Mouse (Mus musculus) intestine, postnatal 0 days (tissue): ENCODE data around the gene Pdcd5. TPM values are rescaled to one million over a fixed set of nuclear protein-coding genes. Genes with fewer than 3 reads are reported as not detected.

Source experiments
- ATAC-seq: fragments of 200-750 bp; cut with Nextera tagmentation; 2 replicates; pipeline ENCODE4 v1.8.0; 2017; ENCODE audit warnings: mild to moderate bottlenecking, moderate TSS enrichment, moderate library complexity
- H3K27ac ChIP-seq: fragments of 300-500 bp; sonication (generic); 2 replicates; pipeline ENCODE4 v1.5.1; 2014; ENCODE audit warnings: mild to moderate bottlenecking, low read depth, low read length, moderate library complexity
- H3K27me3 ChIP-seq: fragments of 300-500 bp; sonication (generic); replicated peaks from 2 replicates; pipeline ENCODE4 v1.6.1; 2014; ENCODE audit warnings: low read length, mixed read lengths; ENCODE audit not compliant: control insufficient read depth, insufficient read depth
- H3K36me3 ChIP-seq: fragments of 300-500 bp; sonication (generic); 2 replicates; pipeline ENCODE4 v1.6.1; 2014; ENCODE audit warnings: mild to moderate bottlenecking, moderate library complexity; ENCODE audit not compliant: control insufficient read depth, insufficient read depth
- H3K4me1 ChIP-seq: fragments of 300-500 bp; sonication (generic); replicated peaks from 2 replicates; pipeline ENCODE4 v1.6.1; 2014; ENCODE audit warnings: antibody characterized with exemption, low read length, mixed read lengths; ENCODE audit not compliant: control insufficient read depth, insufficient read depth
- H3K4me2 ChIP-seq: fragments of 300-500 bp; sonication (generic); replicated peaks from 2 replicates; pipeline ENCODE4 v1.6.1; 2014; ENCODE audit warnings: low read depth, mild to moderate bottlenecking, moderate library complexity
- H3K4me3 ChIP-seq: fragments of 300-500 bp; sonication (generic); 2 replicates; pipeline ENCODE4 v1.5.1; 2014; ENCODE audit warnings: low read depth, low read length
- H3K9ac ChIP-seq: fragments of 300-500 bp; sonication (generic); 2 replicates; pipeline ENCODE4 v1.6.1; 2014; ENCODE audit warnings: mild to moderate bottlenecking, low read depth, low read length
- H3K9me3 ChIP-seq: fragments of 300-500 bp; sonication (generic); 2 replicates; pipeline ENCODE4 v1.6.1; 2016; ENCODE audit warnings: mixed run types; ENCODE audit not compliant: control insufficient read depth
- CTCF ChIP-seq: sonication (generic); IDR thresholded peaks from 2 replicates; pipeline ENCODE4 v1.5.1; 2016; ENCODE audit warnings: low read depth, mild to moderate bottlenecking, control low read depth, antibody characterized with exemption, moderate library complexity
- WGBS: fragments of 180-500 bp; shearing (Covaris S2); extraction: QIAGEN DNeasy Blood & Tissue Kit; methylation state at CpG from one replicate; pipeline ENCODE4 v1.1.7; 2014; 5-methylcytosine and 5-hydroxymethylcytosine counted together
- polyA plus RNA-seq: library from polyadenylated mRNA; unstranded; fragments of >200 nt; fragmentation: Nextera tagmentation; extraction: Ambion mirVana; gene quantifications from 2 replicates; pipeline ENCODE4 v1.2.1, GENCODE M21; 2015

Pdcd5 gene
- polyA plus RNA-seq, 1 experiment from 2014 or later, result 169 TPM

DNA sequence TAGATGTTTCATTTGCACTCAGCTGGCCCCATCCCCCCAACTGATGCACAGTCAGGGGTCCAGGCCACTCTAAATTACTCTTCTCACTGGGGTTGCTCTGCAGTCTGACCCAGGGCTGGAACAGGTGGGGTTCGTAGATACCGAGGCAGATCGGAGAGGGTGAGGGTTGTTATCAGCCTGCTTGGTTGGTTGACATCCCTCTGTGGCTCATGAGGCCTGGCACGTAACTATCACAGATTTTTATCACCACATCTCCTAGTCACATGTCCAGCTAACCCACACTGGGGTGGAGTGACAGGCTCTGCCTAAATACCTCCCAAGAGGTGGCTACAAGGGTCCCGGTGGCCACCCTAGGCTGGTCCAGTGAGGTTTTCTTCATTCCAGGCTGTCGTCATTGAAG is 46.2 kb downstream of the Pdcd5 start:
- H3K4me2 ChIP-seq, result no peak overlapping the region
- H3K9ac ChIP-seq, result no peak overlapping the region
- no peak for TF ChIP-seq CTCF
- 85% methylated on average over 6 of the region's 6 CpGs for WGBS
- no peak overlapping the region for H3K27ac ChIP-seq
- no peaks in the 10 kb centered on the region for H3K4me1 ChIP-seq
- no peak overlapping the region for H3K4me3 ChIP-seq
- no peak for ATAC-seq
- H3K9me3 ChIP-seq, result no peaks in the 10 kb centered on the region
- H3K27me3 ChIP-seq, result no peaks in the 10 kb centered on the region
- H3K36me3 ChIP-seq, result peaks cover 26% of the 10 kb centered on the region

DNA sequence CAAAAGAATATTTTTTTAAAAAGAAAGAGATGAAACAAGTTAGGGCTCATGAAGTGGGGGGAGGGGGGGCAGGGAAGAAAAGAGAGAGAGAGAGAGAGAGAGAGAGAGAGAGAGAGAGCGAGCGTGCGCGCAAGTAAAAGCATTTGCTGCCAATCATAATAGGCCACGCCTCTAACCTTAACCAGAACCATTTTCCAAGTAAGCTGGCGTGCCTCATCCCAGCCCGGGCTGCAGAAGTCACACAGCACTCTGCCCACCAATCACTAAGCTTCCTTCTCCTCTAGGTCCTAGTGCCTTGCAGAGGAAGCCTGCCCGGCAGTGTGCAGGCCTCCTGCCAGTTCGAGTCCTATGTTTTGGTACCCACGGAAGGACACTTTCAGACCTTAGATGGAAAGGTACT is 47.3 kb downstream of the Pdcd5 start:
- WGBS, result 92% methylated on average over 10 of the region's 10 CpGs
- H3K9me3 ChIP-seq, result no peaks in the 10 kb centered on the region
- no peak for ATAC-seq
- no peaks in the 10 kb centered on the region for H3K4me1 ChIP-seq
- peaks cover 35% of the 10 kb centered on the region for H3K36me3 ChIP-seq
- no peak for TF ChIP-seq CTCF
- H3K27me3 ChIP-seq, result no peaks in the 10 kb centered on the region
- no peak overlapping the region for H3K4me3 ChIP-seq
- H3K4me2 ChIP-seq, result no peak overlapping the region
- no peak overlapping the region for H3K9ac ChIP-seq
- H3K27ac ChIP-seq, result no peak overlapping the region

DNA sequence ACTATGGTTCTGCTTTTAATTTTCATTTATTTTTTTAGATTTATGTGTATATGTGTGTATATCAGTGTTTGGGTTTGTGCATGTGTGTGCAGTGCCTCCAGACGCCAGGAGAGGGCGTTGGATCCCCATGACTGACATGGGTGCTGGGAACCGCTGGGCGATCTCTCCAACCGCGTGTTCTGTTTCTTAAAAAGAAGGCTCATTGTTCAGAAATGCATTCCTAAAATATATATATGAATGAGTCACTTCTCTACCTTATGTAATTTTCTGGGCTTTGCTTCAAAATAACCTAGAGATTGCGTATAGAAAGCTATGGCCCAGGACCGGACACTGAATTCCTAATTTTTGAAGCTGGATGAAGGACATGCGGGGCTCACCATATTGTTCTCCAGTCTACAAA is 47.8 kb downstream of the Pdcd5 start:
- 91% methylated on average over 9 of the region's 9 CpGs for WGBS

DNA sequence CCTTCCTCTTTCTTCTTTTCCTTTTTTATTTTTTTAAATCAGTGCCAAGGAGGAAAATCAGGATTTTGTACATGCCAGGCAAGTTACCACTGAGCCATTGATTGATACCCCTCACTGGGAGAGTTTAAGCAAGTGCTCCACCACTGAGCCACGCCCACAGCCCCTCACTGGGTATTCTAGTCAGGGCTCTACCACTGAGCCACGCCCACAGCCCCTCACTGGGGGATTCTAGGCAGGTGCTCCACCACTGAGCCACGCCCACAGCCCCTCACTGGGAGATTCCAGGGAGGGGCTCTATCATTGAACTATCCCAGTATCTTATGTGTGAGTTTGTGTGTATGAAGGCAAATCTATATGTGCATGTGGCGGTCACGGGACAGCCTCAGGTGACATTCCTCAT is 53.0 kb downstream of the Pdcd5 start:
- H3K4me3 ChIP-seq, result no peak overlapping the region
- no peak overlapping the region for H3K9ac ChIP-seq
- WGBS, result 91% methylated on average over 5 of the region's 5 CpGs
- no peaks in the 10 kb centered on the region for H3K9me3 ChIP-seq
- no peak for TF ChIP-seq CTCF
- H3K4me1 ChIP-seq, result no peaks in the 10 kb centered on the region
- H3K27ac ChIP-seq, result no peak overlapping the region
- H3K36me3 ChIP-seq, result peaks cover 42% of the 10 kb centered on the region
- no peaks in the 10 kb centered on the region for H3K27me3 ChIP-seq
- no peak for ATAC-seq
- H3K4me2 ChIP-seq, result no peak overlapping the region

More for the DNA sequence above, 47.8 kb downstream of the Pdcd5 start:
- no peak overlapping the region for H3K9ac ChIP-seq
- no peaks in the 10 kb centered on the region for H3K9me3 ChIP-seq
- H3K4me1 ChIP-seq, result no peaks in the 10 kb centered on the region
- no peak overlapping the region for H3K4me2 ChIP-seq
- H3K27ac ChIP-seq, result no peak overlapping the region
- peak; percentile 16; the same call in 1 of the 2 replicates for TF ChIP-seq CTCF
- no peak overlapping the region for H3K4me3 ChIP-seq
- H3K27me3 ChIP-seq, result no peaks in the 10 kb centered on the region
- H3K36me3 ChIP-seq, result peaks cover 35% of the 10 kb centered on the region
- ATAC-seq, result no peak

Other genes with a start within 250 kb of the Pdcd5 start
- 225 and 259 TPM in 2 replicates for gene Slc7a9, start 198.7 kb downstream of the Pdcd5 start, polyA plus RNA-seq
- gene Tdrd12, start 109.8 kb downstream of the Pdcd5 start, polyA plus RNA-seq, result 1.5 and 2.0 TPM in 2 replicates
- 81.1 and 87.4 TPM in 2 replicates for gene Nudt19, start 91.2 kb downstream of the Pdcd5 start, polyA plus RNA-seq
- 0.03 TPM in 2 replicates for gene Rgs9bp, start 61.9 kb downstream of the Pdcd5 start, polyA plus RNA-seq
- 10.0 and 11.1 TPM in 2 replicates for gene Ankrd27, start 61.3 kb downstream of the Pdcd5 start, polyA plus RNA-seq
- 4.7 and 7.2 TPM in 2 replicates for gene Dpy19l3, start 106.9 kb upstream of the Pdcd5 start, polyA plus RNA-seq
- 6.2 and 6.8 TPM in 2 replicates for gene Zfp507, start 155.5 kb upstream of the Pdcd5 start, polyA plus RNA-seq